Mouse (Mus musculus) neural tube, embryonic 10.5 days (tissue): ENCODE data around the gene Dand5.

Experiments used
- DNase-seq: peaks from one replicate; pipeline ENCODE4 v3.0.0-alpha.2; 2017; ENCODE audit warnings: low spot score; ENCODE audit errors: extremely low spot score

The Dand5 gene

GRCm38 (mm10) chr8:84799999-84800831, 22.4 kb downstream of the Dand5 start, which contains the start of gene Nfix:
Nfix (minus strand) TSS chr8:84800344.
- DNase-seq, result peak; percentile 59

DNA sequence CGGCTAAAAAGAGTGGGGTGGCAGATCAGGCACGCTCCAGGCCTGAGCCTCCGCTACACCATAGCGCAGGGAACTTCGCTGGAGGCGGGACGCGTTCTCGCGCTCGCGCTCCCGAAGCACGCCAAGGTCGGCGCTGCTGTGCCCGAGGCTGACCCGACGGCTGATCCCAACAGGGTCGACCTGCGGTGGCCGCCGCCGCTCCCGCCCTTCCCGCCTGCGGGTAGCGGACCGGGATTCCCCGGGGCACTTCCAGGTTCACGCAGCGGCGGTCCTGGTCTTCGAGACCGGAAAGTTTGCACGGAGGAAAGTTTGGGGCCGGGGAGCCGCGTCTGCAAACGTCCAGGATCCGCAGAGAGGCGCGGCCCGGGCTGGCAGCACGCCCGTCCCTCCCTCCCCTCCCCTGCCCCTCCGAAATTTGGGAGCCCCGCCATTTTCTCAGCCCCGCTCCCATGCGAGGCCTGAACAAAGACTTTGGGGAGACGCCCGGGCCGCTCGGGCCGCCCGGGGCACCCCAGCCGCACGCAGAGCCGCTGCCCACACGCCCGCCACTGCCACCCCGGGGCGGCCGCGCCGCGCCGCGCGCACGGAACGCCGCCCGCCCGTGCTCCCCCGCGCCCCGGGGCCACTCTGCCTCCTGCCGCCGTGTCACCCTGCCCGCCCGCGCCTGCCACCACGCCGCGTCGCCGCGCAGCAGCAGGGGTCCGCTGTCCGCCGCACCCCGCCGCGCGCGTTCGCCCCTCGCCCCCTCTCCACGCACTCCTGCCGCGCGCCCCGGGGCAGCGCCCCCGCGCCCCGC, 23.3 kb downstream of the Dand5 start:
- DNase-seq, result peak; percentile 61

DNA sequence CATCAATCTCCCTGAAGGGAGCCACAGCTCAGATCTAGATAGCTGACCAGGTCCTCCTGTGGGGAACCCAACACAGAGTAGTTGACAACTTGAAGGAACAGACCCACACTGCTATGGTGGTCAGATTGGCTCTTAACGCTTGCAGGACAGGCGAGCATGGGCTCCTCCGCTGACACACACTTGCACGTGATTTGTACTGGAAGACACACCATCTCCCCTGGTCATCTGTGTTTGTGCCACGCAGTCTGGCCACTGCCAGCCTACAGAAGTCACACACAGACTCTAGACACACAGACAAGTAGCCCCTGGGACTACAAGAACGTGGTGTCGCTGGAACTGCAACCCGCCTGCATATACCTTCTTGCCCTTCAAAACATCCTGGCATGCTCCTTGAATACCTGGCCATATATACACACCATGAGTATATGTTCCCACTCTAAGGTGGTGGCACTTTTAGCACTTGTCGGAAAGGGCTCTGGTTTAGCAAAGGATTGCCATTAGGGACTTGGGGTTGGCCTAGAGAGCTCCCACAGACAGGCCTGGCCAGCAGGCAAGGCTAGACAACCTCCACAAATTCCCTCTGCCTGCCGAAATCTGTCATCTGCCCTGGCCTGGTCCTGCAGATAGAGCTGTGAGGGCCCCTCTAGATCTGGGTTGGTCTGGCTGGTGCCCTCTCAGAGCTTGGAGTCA, 24.0 kb downstream of the Dand5 start:
- DNase-seq, result no peak

DNA sequence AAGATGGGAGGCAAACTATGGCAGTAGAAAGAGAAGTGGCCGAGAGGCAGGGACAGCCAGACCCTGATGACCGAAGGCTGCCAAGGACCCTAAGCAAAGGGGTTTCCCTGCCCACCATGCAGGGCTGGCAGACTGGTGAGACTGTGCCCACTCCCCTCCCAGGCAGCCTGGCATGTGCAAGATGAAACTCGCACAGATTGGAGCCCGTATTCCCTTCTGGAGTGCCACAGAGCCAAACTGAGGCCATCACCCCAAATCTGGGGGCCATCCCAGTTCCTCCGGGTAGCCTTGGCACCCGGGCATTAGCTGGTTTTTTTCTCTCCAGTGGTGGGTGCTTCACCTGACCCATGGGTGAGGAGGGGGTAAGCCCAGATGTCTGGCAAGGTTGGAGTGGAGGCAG, 24.7 kb downstream of the Dand5 start:
- no peak for DNase-seq

GRCm38 (mm10) chr8:84797256-84797797, 25.3 kb downstream of the Dand5 start:
- no peak for DNase-seq

DNA sequence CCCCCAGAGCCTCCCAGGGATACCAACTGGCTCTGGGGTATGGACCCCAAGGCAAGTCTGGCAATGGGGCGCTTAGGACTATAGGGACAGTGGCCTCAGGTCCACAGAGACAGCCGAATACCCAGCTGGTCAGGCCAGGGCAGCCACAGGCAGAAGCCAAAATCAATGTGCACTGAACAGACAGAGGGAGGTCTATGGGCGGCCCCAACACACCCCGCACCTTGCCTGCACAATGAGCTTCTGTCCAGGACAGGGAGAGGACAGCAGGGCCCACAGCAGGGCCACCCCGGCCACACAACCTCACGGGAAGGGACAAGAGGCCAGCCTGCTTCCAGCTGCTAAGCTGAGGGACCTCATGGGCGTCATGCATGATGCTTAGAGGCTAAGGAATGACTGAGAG, 28.1 kb downstream of the Dand5 start:
- no peak for DNase-seq

GRCm38 (mm10) chr8:84793791-84794485, 28.7 kb downstream of the Dand5 start:
- DNase-seq, result no peak

DNA sequence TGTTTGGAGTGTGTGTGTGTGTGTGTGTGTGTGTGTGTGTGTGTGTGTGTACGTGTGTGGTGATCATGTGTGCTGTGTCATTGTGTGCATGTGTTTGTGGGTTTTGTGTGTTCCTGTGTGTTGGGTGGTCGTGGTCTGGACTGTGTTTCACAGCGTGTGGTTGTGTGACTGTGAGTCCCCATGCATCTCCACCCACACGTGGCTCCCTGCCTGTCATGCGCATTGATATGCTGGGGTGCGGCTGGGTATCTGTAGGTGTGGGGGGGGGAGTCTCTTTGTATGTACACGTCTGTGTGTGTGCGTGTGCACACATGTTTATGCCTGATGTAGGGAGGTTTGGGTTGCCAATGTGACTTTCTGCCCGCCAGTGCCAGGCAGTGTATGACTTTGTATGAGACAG, 29.5 kb downstream of the Dand5 start:
- no peak for DNase-seq

- DNase-seq, result no peak
Observed at GRCm38 (mm10) chr8:84792429-84792947, 30.1 kb downstream of the Dand5 start.

DNA sequence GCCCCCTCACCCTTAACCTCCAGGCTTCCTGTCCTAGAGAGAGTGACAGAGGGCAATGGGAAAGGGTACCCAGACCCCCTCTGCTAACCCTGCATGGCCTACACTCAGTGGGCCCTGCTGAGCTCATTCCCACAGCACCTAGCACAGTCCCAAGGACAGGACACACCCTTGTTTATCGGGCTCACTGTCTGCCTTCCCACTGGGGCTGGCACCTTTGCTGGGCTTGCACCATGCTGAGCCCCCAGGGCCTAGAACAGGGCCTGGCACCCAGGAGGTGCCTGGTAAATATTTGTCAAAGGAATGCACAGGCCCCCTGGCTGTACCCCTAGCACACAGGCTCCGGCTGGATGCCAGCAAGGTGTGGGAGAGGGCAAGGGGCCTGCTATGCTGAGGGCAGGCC, 32.1 kb downstream of the Dand5 start:
- no peak for DNase-seq

DNA sequence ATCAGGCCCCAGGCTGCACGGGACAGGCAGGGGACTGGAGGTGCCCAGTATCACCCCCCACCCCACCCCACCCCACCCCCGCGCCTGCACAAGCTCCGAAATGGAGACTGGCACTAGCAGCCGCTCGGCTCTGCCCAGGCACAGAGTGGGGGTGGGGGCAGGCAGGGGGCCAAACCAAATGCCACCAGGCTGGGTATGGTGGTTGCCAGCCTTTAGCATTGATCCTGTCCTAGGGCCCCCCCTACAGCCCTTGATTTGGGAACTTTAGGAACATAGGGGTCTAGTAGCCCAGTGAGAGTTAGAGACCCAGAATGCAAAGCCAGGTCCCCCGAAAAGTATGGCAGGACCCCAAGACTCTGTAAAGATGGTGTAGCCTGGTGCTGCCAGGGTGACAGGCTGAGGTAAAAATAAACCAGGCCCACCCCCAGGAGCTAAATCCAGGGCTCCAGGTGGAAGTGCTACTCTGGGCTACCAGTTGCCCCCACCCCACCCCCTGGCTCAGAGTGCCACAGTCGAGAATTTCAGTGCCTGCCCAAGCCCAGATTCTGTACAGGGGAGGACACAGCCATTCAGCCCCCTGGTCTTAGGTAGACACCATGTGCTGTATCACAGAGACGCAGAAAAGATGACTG, 32.7 kb downstream of the Dand5 start:
- no peak for DNase-seq

GRCm38 (mm10) chr8:84789345-84789744, 33.3 kb downstream of the Dand5 start:
- no peak for DNase-seq

GRCm38 (mm10) chr8:84788896-84789295, 33.7 kb downstream of the Dand5 start:
- no peak for DNase-seq

- DNase-seq, result no peak
Observed at GRCm38 (mm10) chr8:84787523-84788302, 34.9 kb downstream of the Dand5 start.

DNA sequence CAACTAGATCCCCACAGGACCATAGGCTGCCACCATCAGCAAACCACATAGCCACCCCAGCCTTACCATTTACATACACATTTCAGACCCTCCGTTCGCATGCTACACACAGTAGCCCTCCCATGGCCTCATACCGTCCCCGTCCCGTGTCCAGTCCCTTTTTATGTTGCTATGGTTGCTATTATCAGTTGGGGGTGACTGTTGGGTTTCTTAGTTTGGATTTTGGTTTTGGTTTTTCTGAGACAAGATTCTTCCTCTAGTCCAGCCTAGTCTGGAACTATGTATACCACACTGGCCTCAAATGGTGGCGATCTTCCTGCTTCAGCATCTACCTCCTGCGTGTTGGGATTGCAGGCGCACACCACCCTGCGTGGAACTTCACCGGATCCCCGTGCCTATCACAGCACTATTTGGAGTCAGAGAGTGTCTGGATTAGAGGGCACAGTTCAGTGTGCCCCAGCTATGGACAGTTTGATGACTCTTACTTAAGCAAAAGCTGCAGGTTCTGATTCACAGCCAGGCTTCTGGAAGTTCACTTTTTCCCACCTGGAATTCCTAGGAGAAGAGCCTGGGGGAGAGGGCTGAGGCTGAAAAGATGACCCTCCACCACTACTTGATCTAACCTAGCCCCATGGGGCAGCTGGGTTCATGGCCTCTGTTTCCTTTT, 35.7 kb downstream of the Dand5 start:
- DNase-seq, result no peak

GRCm38 (mm10) chr8:84785756-84786677, 36.6 kb downstream of the Dand5 start:
- DNase-seq, result no peak

GRCm38 (mm10) chr8:84785506-84785755, 37.2 kb downstream of the Dand5 start:
- DNase-seq, result no peak
